Mouse (Mus musculus) midbrain, embryonic 10.5 days (tissue): ENCODE data around the gene Kcnj13. TPM values are rescaled to one million over a fixed set of nuclear protein-coding genes. Genes with fewer than 3 reads are reported as not detected.

Experiments
- DNase-seq: peaks from one replicate; pipeline ENCODE4 v3.0.0-alpha.2; 2017; ENCODE audit warnings: low spot score
- H3K27ac ChIP-seq: fragments of 300-500 bp; sonication (generic); replicated peaks from 2 replicates; pipeline ENCODE4 v1.5.1; 2016; ENCODE audit warnings: mild to moderate bottlenecking
- H3K27me3 ChIP-seq: fragments of 300-500 bp; sonication (generic); 2 replicates; pipeline ENCODE4 v1.6.1; 2016; ENCODE audit warnings: low read depth, mild to moderate bottlenecking; ENCODE audit not compliant: poor library complexity, severe bottlenecking
- H3K36me3 ChIP-seq: fragments of 300-500 bp; sonication (generic); 2 replicates; pipeline ENCODE4 v1.6.1; 2016; ENCODE audit warnings: mild to moderate bottlenecking, moderate library complexity
- H3K4me1 ChIP-seq: fragments of 300-500 bp; sonication (generic); 2 replicates; pipeline ENCODE4 v1.6.1; 2016
- H3K4me3 ChIP-seq: fragments of 300-500 bp; sonication (generic); 2 replicates; pipeline ENCODE4 v1.5.1; 2016; ENCODE audit warnings: mild to moderate bottlenecking, moderate library complexity
- H3K9me3 ChIP-seq: fragments of 300-500 bp; sonication (generic); replicated peaks from 2 replicates; pipeline ENCODE4 v1.6.1; 2016; ENCODE audit warnings: mild to moderate bottlenecking
- WGBS: fragments of 180-500 bp; shearing (Covaris S2); methylation state at CpG from one replicate; pipeline ENCODE4 v1.1.7; 2016; 5-methylcytosine and 5-hydroxymethylcytosine counted together
- polyA plus RNA-seq: library from polyadenylated mRNA; unstranded; fragments of >200 nt; fragmentation: Nextera tagmentation; extraction: Ambion mirVana; gene quantifications from 2 replicates; pipeline ENCODE4 v1.2.1, GENCODE M21; 2016

Gene Kcnj13
- polyA plus RNA-seq = 0.16 and 0.73 TPM in 2 replicates

DNA sequence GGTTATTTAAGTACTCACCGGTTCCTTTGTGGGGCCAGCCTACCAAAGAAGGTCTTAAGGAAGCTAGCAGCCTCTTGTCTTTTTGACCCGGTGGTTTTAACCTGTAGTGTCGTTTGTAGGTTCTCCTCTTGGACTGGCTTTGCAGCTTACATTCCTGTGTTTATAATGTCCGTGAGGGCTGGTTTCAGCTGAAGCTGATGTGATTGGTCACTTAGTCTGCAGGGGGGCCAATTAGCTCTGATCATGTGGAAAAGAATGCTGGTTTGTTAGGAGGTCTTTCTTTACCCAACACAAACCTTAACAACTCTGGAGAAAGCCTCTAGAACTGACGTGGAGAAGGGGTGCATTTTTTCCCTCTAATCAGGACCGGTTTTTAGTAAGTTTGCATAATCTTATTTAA is at the start of gene Kcnj13:
TSS of gene Kcnj13 (minus strand) at position 136 of the 400 bp plus-strand sequence.
- 39% methylated on average over 6 of the region's 6 CpGs for WGBS
- no peaks in the 10 kb centered on the region for H3K9me3 ChIP-seq

DNA sequence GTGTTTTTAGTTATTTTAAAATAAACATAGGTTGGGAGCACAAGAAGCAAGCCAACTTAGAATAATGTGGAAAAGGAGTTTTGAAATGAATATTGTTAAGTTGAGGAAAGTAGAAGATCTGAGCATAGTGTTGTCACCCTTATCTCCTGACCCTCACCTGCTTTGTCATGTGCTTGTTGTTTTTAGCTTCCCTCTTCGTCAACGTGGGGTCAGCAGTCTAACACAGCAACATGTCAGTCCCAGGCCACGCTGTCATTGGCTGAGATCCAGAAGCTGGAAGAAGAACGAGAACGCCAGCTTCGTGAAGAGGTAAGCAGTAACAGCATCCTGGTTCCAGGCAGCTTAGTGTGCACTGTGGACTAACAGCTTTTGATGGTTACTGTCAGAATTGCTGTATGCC is 42.1 kb upstream of the Kcnj13 start:
- WGBS = 92% methylated on average over 6 of the region's 6 CpGs
- Histone ChIP-seq H3K27ac (no peak overlapping the region), H3K4me1 (no peaks in the 10 kb centered on the region), H3K9me3 (no peaks in the 10 kb centered on the region), H3K27me3 (no peaks in the 10 kb centered on the region), H3K4me3 (no peak overlapping the region), H3K36me3 (peaks cover 93% of the 10 kb centered on the region)
- no peak for DNase-seq

More for the DNA sequence above, at the start of gene Kcnj13:
- no peak within 1 kb of the TSS for H3K4me3 ChIP-seq
- H3K27ac ChIP-seq = no peak within 1 kb of the TSS
- DNase-seq = no peak
- peaks cover 30% of the 10 kb centered on the region for H3K36me3 ChIP-seq
- 0 out of 2 replicates have a peak, but pooled peaks cover 3% of the 10 kb centered on the region for H3K4me1 ChIP-seq
- no peaks in the 10 kb centered on the region for H3K27me3 ChIP-seq

DNA sequence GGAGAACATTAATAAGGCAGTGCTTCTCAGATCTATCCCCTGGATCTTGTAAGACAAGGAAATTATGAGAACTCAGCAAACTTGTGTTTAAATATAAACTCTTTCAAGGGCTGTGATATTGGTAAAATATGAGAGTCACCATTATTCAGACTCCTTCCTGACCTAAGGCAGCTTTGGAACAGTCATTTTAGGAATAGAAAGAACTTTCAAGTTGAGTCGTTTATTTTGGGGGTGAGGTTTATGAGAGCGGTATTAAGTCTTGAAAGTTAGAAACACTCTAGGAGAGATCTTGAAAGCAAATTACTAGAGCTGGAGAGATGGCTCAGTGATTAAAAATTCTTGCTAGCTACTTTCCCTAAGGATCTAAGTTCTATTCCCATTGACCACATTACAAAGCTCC is 40.6 kb upstream of the Kcnj13 start:
- Histone ChIP-seq H3K36me3 (peaks cover 93% of the 10 kb centered on the region), H3K4me1 (no peaks in the 10 kb centered on the region), H3K27me3 (no peaks in the 10 kb centered on the region), H3K9me3 (no peaks in the 10 kb centered on the region), H3K27ac (no peak overlapping the region), H3K4me3 (no peak overlapping the region)
- 92% methylated on average over 2 of the region's 2 CpGs for WGBS
- DNase-seq = no peak

DNA sequence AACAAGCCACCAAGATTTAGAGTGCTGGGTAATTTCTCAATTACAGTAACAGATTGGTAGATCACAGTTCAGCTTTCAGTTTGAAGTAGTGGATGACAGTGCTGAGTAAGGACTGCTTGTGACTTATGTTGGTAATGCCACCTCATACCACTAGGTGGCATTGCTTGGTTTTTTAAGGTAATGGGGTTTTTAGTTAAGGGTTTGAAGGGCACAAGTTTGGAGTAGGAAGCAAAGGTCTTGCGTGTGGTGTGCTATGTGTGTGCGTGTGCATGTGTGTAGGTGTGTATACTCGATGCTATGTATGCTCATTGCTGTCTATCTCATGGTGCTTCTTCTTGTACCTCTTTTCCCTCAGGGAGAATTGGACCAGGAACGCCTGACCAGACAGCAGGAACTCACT is 24.2 kb upstream of the Kcnj13 start:
- 97% methylated on average over 4 of the region's 4 CpGs for WGBS
- Histone ChIP-seq H3K9me3 (no peaks in the 10 kb centered on the region), H3K4me1 (no peaks in the 10 kb centered on the region), H3K27me3 (no peaks in the 10 kb centered on the region), H3K4me3 (no peak overlapping the region), H3K36me3 (peaks cover 62% of the 10 kb centered on the region), H3K27ac (no peak overlapping the region)
- DNase-seq = no peak

DNA sequence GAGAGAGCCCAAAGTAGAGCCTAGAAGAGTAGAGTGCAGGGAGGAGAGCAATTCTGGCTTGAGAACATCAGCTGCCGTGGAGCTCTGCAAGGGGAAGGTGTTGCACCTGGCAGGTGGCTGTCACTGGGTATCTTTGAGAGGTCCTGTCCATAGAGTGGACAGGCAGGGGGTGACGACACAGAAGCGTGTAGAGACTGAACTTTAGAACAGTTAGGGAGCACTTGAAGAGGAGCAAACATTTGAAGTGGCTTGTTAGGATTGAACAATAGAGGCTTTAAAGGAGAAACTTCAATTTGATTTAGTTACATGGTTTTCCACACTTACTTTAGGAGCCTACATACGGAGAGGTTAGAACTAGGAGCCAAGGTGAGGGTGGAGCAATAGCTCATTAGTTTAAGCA is 14.9 kb upstream of the Kcnj13 start:
- Histone ChIP-seq H3K4me1 (no peaks in the 10 kb centered on the region), H3K27ac (no peak overlapping the region), H3K27me3 (no peaks in the 10 kb centered on the region), H3K36me3 (peaks cover 94% of the 10 kb centered on the region), H3K4me3 (no peak overlapping the region), H3K9me3 (no peaks in the 10 kb centered on the region)
- DNase-seq = no peak
- WGBS = 94% methylated on average over 4 of the region's 4 CpGs

DNA sequence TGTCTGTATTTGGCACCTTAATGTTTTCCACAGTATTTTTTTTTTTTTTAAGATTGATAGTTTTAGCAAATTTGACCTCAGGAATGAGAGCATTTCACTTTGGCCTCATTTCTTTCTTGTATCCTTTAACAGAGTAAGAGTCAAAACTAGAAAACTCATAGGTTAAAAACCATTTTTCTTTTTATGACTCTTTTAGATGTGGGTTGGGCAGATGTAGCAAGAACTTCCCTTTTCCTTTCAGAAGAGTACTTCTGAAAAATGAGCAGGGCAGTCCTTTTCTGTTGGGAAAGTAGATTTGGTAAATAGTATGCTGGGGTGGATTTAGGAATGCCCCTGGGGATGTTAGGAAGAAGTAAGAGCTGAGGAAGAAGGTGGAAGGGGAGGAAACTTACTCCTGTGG is 11.5 kb upstream of the Kcnj13 start:
- H3K4me1 ChIP-seq = no peaks in the 10 kb centered on the region
- no peak overlapping the region for H3K27ac ChIP-seq
- no peaks in the 10 kb centered on the region for H3K9me3 ChIP-seq
- H3K4me3 ChIP-seq = no peak overlapping the region
- peaks cover 73% of the 10 kb centered on the region for H3K36me3 ChIP-seq
- H3K27me3 ChIP-seq = no peaks in the 10 kb centered on the region
- DNase-seq = no peak

DNA sequence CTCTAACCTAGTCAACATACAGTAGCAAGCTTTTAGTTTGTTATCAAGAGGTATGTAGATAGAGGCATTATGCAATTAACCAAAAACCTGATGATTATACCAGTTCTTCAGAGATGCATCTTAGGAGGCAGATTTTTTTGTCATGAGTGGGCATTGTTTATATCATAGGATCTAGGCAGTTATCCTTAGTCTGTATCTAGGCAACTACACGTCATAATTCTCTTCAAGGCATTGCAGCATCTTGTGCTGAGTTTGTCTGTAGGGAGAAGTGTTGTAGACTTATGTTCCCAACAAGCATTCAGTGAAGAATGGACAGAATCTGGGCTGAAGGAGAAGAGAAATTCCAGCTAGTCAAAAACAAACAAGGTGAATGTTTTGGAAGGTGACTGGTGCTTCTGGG is 10.2 kb upstream of the Kcnj13 start:
- no peaks in the 10 kb centered on the region for H3K4me1 ChIP-seq
- no peak for DNase-seq
- peaks cover 60% of the 10 kb centered on the region for H3K36me3 ChIP-seq
- no peak overlapping the region for H3K4me3 ChIP-seq
- H3K9me3 ChIP-seq = no peaks in the 10 kb centered on the region
- WGBS = 92% methylated on average over 1 of the region's 1 CpGs
- no peak overlapping the region for H3K27ac ChIP-seq
- no peaks in the 10 kb centered on the region for H3K27me3 ChIP-seq

DNA sequence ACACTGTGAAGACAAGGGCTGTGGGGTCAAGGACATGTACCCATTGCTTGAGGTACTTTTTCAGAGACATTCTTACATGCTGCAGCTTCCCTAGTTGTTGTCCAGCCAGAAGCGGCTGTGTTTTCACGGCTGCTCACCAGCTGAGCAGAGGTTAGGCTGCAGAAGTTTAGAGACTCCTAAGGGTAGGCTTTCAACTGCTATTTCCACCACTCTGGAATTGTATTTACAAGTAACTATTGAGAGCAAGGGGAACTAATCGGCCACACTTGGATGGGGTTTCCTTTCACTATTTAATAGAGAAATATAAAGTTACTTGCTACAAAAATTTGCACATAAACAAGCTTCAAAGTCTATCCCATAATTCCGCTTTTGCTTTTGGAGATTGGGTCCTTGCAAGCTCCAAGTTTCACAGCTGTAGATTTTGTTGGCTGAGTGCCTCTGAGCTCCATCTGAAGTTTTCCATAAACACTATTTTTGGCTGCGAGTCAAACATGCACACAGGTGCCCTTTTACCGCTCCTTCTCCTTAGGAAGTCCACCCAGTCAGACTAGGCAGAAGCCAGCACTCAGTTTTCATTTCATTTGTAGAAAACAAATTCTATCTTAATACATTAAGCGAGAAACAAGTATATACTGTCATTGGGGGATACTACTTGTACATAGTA is 2.5 kb upstream of the Kcnj13 start:
- 92% methylated on average over 7 of the region's 7 CpGs for WGBS
- H3K27me3 ChIP-seq = no peaks in the 10 kb centered on the region
- H3K4me1 ChIP-seq = 0 out of 2 replicates have a peak, but pooled peaks cover 3% of the 10 kb centered on the region
- H3K36me3 ChIP-seq = peaks cover 6% of the 10 kb centered on the region
- H3K27ac ChIP-seq = no peak overlapping the region
- no peak for DNase-seq
- no peak overlapping the region for H3K4me3 ChIP-seq
- H3K9me3 ChIP-seq = no peaks in the 10 kb centered on the region

DNA sequence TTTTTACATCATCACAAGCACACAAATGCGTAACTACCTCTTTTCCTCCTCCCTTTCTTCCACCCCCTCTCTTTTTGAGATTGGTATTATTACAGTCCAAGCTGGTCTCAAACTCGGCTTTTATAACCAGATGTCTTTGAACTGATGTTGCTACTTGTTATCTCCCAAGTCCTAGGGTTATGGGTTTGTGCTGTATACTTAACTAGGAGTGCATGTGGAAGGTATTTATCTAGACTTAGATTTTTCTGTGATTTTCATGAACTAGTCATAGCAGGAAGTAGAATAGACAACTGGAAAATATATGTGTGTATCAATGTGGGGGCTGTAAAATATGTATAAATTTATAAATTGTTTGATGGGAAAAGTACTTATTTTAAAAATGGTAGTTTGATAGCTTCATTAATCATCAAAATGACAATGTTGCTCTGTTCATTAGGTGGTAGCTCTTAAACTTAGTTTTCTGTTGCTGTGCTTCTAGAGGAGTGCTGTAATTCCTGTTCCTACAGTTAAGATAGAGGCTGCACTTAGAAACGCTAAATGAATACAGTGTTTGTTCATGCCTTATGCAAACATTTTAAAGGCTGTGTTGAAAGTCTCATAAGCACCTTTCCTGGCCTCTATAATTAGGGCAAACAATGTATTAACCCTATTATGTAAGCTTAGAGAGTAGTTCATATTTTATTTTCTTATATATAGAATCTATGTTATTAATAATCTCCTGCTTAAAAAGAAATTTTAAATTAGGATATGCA is 909 bp downstream of the Kcnj13 start:
- Histone ChIP-seq H3K27me3 (no peaks in the 10 kb centered on the region), H3K9me3 (no peaks in the 10 kb centered on the region), H3K36me3 (peaks cover 36% of the 10 kb centered on the region), H3K4me1 (0 out of 2 replicates have a peak, but pooled peaks cover 3% of the 10 kb centered on the region), H3K27ac (no peak overlapping the region), H3K4me3 (no peak overlapping the region)
- 86% methylated on average over 3 of the region's 3 CpGs for WGBS
- no peak for DNase-seq

DNA sequence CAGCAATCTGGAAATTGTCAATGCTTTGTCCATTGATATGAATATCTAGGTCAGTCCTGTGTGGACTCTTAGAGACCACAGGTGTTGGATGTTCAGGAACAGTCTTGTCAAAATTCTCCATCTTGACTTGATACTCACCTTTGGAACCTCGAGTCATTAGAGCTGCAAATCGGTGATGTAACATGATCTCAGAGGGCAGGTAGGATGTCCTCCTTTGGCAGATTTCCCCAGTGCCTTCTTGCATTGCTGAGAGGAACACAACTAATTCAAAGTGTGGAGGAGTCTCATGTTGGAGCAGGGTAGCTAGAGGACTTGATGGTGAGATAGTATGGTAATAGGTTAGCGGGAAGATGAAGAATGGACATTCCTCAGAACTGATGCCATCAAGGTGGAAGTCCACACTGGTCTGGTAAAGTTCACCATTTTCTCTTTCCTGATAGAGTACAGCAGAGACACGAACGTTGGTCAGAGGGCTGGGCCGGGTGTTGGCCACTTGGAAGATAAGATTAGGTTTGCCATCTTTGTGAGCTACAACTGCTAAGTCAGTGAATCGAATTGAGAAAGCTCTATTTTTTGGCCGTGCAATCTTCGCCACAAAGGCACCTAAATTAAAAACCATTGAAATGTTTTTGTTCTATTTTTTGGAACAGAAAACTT is 8.0 kb downstream of the Kcnj13 start:
- Histone ChIP-seq H3K36me3 (peaks cover 50% of the 10 kb centered on the region), H3K9me3 (no peaks in the 10 kb centered on the region), H3K27me3 (no peaks in the 10 kb centered on the region), H3K27ac (no peak overlapping the region), H3K4me1 (no peaks in the 10 kb centered on the region), H3K4me3 (no peak overlapping the region)
- 88% methylated on average over 9 of the region's 9 CpGs for WGBS
- DNase-seq = no peak

DNA sequence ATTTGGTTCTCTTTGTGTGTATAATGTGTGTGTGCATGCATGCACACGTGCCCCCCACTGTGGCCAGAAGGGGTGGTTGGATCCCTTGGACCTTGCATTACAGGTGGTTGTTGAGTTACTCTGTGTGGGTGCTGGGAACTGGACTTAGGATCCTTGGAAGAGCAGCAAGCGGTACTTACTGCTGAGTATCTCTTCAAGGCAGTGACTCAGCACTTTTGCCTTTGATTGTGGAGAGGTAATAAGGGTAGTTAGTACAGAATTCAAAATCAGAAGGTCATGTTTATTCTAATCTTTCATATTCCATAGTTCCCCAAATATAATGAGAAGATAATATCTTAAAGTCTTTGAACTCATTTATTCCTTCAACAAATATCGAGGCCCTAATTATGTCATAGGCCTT is 13.4 kb downstream of the Kcnj13 start:
- Histone ChIP-seq H3K36me3 (peaks cover 46% of the 10 kb centered on the region), H3K27ac (no peak overlapping the region), H3K9me3 (no peaks in the 10 kb centered on the region), H3K4me1 (no peaks in the 10 kb centered on the region), H3K4me3 (no peak overlapping the region), H3K27me3 (no peaks in the 10 kb centered on the region)
- WGBS = 94% methylated on average over 3 of the region's 3 CpGs
- no peak for DNase-seq

DNA sequence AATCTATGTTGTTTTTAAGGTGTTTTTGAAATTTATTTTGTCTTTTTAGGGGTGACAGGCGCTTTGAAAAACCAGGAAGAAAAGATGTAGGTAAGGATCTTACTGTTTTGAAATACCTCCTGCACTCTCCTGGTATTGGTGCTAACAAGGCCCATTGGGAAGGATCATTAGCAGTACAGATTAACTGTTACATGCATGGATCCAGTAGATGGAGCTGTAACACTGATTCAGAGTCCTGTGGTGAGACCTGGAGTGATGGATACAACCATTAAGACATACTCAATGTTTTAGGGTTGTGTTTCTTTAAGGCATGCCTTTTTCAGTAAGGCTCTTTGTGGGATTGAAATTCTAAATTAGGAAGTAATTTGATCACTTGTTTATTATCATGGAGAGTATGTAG is 14.6 kb downstream of the Kcnj13 start:
- no peak for DNase-seq
- H3K36me3 ChIP-seq = peaks cover 56% of the 10 kb centered on the region
- H3K9me3 ChIP-seq = no peaks in the 10 kb centered on the region
- no peak overlapping the region for H3K27ac ChIP-seq
- WGBS = 87% methylated on average over 1 of the region's 1 CpGs
- H3K4me3 ChIP-seq = no peak overlapping the region
- no peaks in the 10 kb centered on the region for H3K4me1 ChIP-seq
- no peaks in the 10 kb centered on the region for H3K27me3 ChIP-seq

DNA sequence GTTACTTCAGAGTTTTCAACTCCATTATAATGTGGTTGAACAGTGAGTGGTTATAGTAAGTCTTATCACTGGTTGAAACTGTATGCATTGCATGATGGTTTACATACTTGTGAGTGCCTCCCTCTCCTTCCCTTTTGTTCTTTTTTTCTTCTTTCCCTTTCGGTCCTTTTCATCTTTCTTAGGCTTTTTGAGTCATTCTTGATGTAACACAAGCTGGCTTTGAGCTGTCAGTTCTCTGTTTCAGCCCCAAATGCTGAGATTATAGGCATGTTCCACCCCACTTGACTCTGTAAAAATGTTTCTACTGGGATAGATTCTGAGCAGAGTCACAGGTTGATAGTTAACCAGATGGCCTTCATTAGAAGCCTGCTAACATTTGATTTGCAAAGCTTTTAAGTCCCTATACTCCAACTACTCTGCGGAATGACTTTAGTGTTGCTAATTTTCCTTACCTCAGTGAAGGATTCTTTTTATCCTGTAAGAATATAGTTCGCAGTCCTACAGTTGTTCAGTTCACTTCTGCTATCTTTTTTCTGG is 16.4 kb downstream of the Kcnj13 start:
- peaks cover 66% of the 10 kb centered on the region for H3K36me3 ChIP-seq
- 89% methylated on average over 3 of the region's 3 CpGs for WGBS

More for the DNA sequence above, 16.4 kb downstream of the Kcnj13 start:
- Histone ChIP-seq H3K27ac (no peak overlapping the region), H3K4me1 (no peaks in the 10 kb centered on the region), H3K27me3 (no peaks in the 10 kb centered on the region), H3K9me3 (no peaks in the 10 kb centered on the region), H3K4me3 (no peak overlapping the region)
- DNase-seq = no peak
